Mouse (Mus musculus): ENCODE measurements at regions not wholly inside any gene's neighbourhood (a gene's known extent, or its start where the extent isn't known, plus 50 kb on each side); places are given as distances from the start of the nearest gene placed in this dataset.

GRCm38 (mm10) chr7:133438631-133439030 lies 163.3 kb downstream of the Tex36 start:
- no peak for TF ChIP-seq CTCF (IDR thresholded peaks at IDR 0.05; ENCODE audit: low read depth, low read length)
- TF ChIP-seq POLR2A (IDR thresholded peaks at IDR 0.05; ENCODE audit: insufficient read depth, low read length) = no peak
- TF ChIP-seq EP300 (IDR thresholded peaks at IDR 0.05; ENCODE audit: insufficient read depth, low read depth, low read length) = no peak
